Mouse (Mus musculus): Measurements from ENCODE around the gene Map3k5. TPM values are rescaled to one million over a fixed set of nuclear protein-coding genes. Genes with fewer than 3 reads are reported as not detected.

Map3k5 gene
- polyA plus RNA-seq, 1 experiment = 12.1 TPM

- no peak for DNase-seq
- Histone ChIP-seq H3K4me3 (replicated peaks; ENCODE audit: insufficient read depth, low read depth, low read length) (no peak overlapping the region), H3K27me3 (ENCODE audit: control insufficient read depth, insufficient read depth, low read length) (no peaks in the 10 kb centered on the region), H3K4me1 (ENCODE audit: control insufficient read depth, insufficient read depth, low read length) (peaks cover 13% of the 10 kb centered on the region), H3K27ac (ENCODE audit: insufficient read depth, low read length) (no peak overlapping the region)
- WGBS = 96% methylated on average over 14 of the region's 14 CpGs
- no peak for TF ChIP-seq POLR2A (IDR thresholded peaks at IDR 0.05; ENCODE audit: borderline replicate concordance, insufficient read depth, low read length)
- TF ChIP-seq CTCF (IDR thresholded peaks at IDR 0.05; ENCODE audit: borderline replicate concordance, insufficient read depth, low read depth, low read length) = no peak
Observed at GRCm38 (mm10) chr10:20107031-20107430, 172.8 kb downstream of the Map3k5 start.

- TF ChIP-seq POLR2A (IDR thresholded peaks at IDR 0.05; ENCODE audit: borderline replicate concordance, insufficient read depth, low read length) (no peak), CTCF (IDR thresholded peaks at IDR 0.05; ENCODE audit: borderline replicate concordance, insufficient read depth, low read depth, low read length) (no peak)
- H3K27me3 ChIP-seq (ENCODE audit: control insufficient read depth, insufficient read depth, low read length) = no peaks in the 10 kb centered on the region
- peaks cover 8% of the 10 kb centered on the region; the same call in 1 of the 2 replicates for H3K4me1 ChIP-seq (ENCODE audit: control insufficient read depth, insufficient read depth, low read length)
- H3K4me3 ChIP-seq (replicated peaks; ENCODE audit: insufficient read depth, low read depth, low read length) = no peak overlapping the region
- no peak for DNase-seq
- WGBS = 95% methylated on average over 5 of the region's 5 CpGs
- no peak overlapping the region for H3K27ac ChIP-seq (ENCODE audit: insufficient read depth, low read length)
Observed at GRCm38 (mm10) chr10:20111508-20111907, 177.2 kb downstream of the Map3k5 start.

- 48% methylated on average over 18 of the region's 18 CpGs for WGBS
- no peak overlapping the region for H3K27ac ChIP-seq (ENCODE audit: insufficient read depth, low read length)
- no peaks in the 10 kb centered on the region for H3K27me3 ChIP-seq (ENCODE audit: control insufficient read depth, insufficient read depth, low read length)
- DNase-seq = peak; percentile 59 to 68
- H3K4me3 ChIP-seq (replicated peaks; ENCODE audit: insufficient read depth, low read depth, low read length) = no peak overlapping the region
- H3K4me1 ChIP-seq (ENCODE audit: control insufficient read depth, insufficient read depth, low read length) = peaks cover 8% of the 10 kb centered on the region; the same call in 1 of the 2 replicates
- TF ChIP-seq CTCF (IDR thresholded peaks at IDR 0.05; ENCODE audit: borderline replicate concordance, insufficient read depth, low read depth, low read length) (no peak), POLR2A (IDR thresholded peaks at IDR 0.05; ENCODE audit: borderline replicate concordance, insufficient read depth, low read length) (no peak)
Observed at GRCm38 (mm10) chr10:20112026-20112973, 178.0 kb downstream of the Map3k5 start.

GRCm38 (mm10) chr10:20119504-20120425 is 185.5 kb downstream of the Map3k5 start:
- Histone ChIP-seq H3K27ac (ENCODE audit: insufficient read depth, low read length) (no peak overlapping the region), H3K4me1 (ENCODE audit: control insufficient read depth, insufficient read depth, low read length) (0 out of 2 replicates have a peak, but pooled peaks cover 4% of the 10 kb centered on the region), H3K4me3 (replicated peaks; ENCODE audit: insufficient read depth, low read depth, low read length) (no peak overlapping the region), H3K27me3 (ENCODE audit: control insufficient read depth, insufficient read depth, low read length) (no peaks in the 10 kb centered on the region)
- DNase-seq = no peak
- WGBS = 57% methylated on average over 15 of the region's 15 CpGs
- TF ChIP-seq POLR2A (IDR thresholded peaks at IDR 0.05; ENCODE audit: borderline replicate concordance, insufficient read depth, low read length) = no peak
- TF ChIP-seq CTCF (IDR thresholded peaks at IDR 0.05; ENCODE audit: borderline replicate concordance, insufficient read depth, low read depth, low read length) = no peak

GRCm38 (mm10) chr10:20121981-20122380 is 187.7 kb downstream of the Map3k5 start:
- no peaks in the 10 kb centered on the region for H3K27me3 ChIP-seq (ENCODE audit: control insufficient read depth, insufficient read depth, low read length)
- 24% methylated on average over 4 of the region's 4 CpGs for whole genome bisulfite sequencing
- peaks cover 6% of the 10 kb centered on the region; the same call in 1 of the 2 replicates for H3K4me1 ChIP-seq (ENCODE audit: control insufficient read depth, insufficient read depth, low read length)
- TF ChIP-seq POLR2A (IDR thresholded peaks at IDR 0.05; ENCODE audit: borderline replicate concordance, insufficient read depth, low read length) (no peak), CTCF (IDR thresholded peaks at IDR 0.05; ENCODE audit: borderline replicate concordance, insufficient read depth, low read depth, low read length) (no peak)
- H3K4me3 ChIP-seq (replicated peaks; ENCODE audit: insufficient read depth, low read depth, low read length) = no peak overlapping the region
- peak; percentile 43 to 66 for DNase-seq
- H3K27ac ChIP-seq (ENCODE audit: insufficient read depth, low read length) = no peak overlapping the region

- 72% methylated on average over 9 of the region's 9 CpGs for WGBS
- TF ChIP-seq CTCF (IDR thresholded peaks at IDR 0.05; ENCODE audit: borderline replicate concordance, insufficient read depth, low read depth, low read length) (no peak), POLR2A (IDR thresholded peaks at IDR 0.05; ENCODE audit: borderline replicate concordance, insufficient read depth, low read length) (no peak)
- DNase-seq = no peak
- Histone ChIP-seq H3K27me3 (ENCODE audit: control insufficient read depth, insufficient read depth, low read length) (no peaks in the 10 kb centered on the region), H3K4me1 (ENCODE audit: control insufficient read depth, insufficient read depth, low read length) (peaks cover 6% of the 10 kb centered on the region; the same call in 1 of the 2 replicates), H3K27ac (ENCODE audit: insufficient read depth, low read length) (no peak overlapping the region), H3K4me3 (replicated peaks; ENCODE audit: insufficient read depth, low read depth, low read length) (no peak overlapping the region)
Observed at GRCm38 (mm10) chr10:20123401-20123800, 189.1 kb downstream of the Map3k5 start.

- 59% methylated on average over 12 of the region's 12 CpGs for WGBS
- no peak overlapping the region for H3K4me3 ChIP-seq (replicated peaks; ENCODE audit: insufficient read depth, low read depth, low read length)
- H3K27ac ChIP-seq (ENCODE audit: insufficient read depth, low read length) = no peak overlapping the region
- TF ChIP-seq CTCF (IDR thresholded peaks at IDR 0.05; ENCODE audit: borderline replicate concordance, insufficient read depth, low read depth, low read length) (no peak), POLR2A (IDR thresholded peaks at IDR 0.05; ENCODE audit: borderline replicate concordance, insufficient read depth, low read length) (no peak)
- H3K4me1 ChIP-seq (ENCODE audit: control insufficient read depth, insufficient read depth, low read length) = peaks cover 6% of the 10 kb centered on the region; the same call in 1 of the 2 replicates
- H3K27me3 ChIP-seq (ENCODE audit: control insufficient read depth, insufficient read depth, low read length) = no peaks in the 10 kb centered on the region
- no peak for DNase-seq
Observed at GRCm38 (mm10) chr10:20124576-20124975, 190.3 kb downstream of the Map3k5 start.

All from cerebellum, adult 2 months (tissue).